ENCODE assay signal across 14 mouse cellular contexts in the genomic region with DNA sequence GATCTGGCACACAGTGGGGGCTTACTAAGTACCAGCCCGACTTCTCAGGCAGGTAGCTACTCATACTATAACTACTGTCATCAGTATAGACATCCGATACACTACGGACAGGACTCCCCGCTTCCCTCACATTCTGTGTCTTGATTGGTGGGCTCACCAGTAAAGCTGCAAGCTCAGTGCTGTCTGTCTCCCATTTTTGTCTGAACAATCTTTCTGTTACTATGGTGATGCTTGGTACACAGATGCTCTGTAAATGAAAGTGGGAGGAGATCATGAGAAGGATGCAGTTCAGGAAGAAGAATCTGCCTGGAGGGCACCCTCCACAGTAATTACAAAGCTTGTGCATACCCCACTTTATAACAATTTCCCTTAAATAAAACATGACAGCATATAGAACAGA.
DNase-seq lines count a peak whose midpoint lies in the region; ATAC-seq and TF ChIP-seq lines count a peak whose summit lies in the region.
"Had no signal": no experiment of that assay in that cellular context is flagged by ENCODE, and none has a peak within 500 bp of the region (broad histone marks: within the 10 kb centered on the region; RNA-seq: fewer than 3 reads in every experiment).

No protein-coding gene starts in this region.

- no peak overlapping the region for H3K27ac ChIP-seq in embryonic facial prominence, embryonic 11.5 days (replicated peaks; ENCODE audit: low read depth, low read length)
- no peak overlapping the region for H3K27ac ChIP-seq in embryonic facial prominence, embryonic 10.5 days (replicated peaks)
- no peak overlapping the region for H3K27ac ChIP-seq in neural tube, embryonic 12.5 days
- no peak overlapping the region for H3K27ac ChIP-seq in lung, postnatal 0 days (ENCODE audit: low read length)
- H3K27ac ChIP-seq: heart, embryonic 10.5 days; kidney, postnatal 0 days; liver, embryonic 12.5 days had no signal

- 79% methylated on average over 4 of the region's 4 CpGs for WGBS in embryonic facial prominence, embryonic 11.5 days
- 79% methylated on average over 4 of the region's 4 CpGs for WGBS in embryonic facial prominence, embryonic 10.5 days
- whole genome bisulfite sequencing in neural tube, embryonic 12.5 days: 61% methylated on average over 4 of the region's 4 CpGs
- 88% methylated on average over 4 of the region's 4 CpGs for WGBS in lung, postnatal 0 days

- ATAC-seq in embryonic facial prominence, embryonic 11.5 days (replicated peaks; ENCODE audit: insufficient number of reproducible peaks, low FRiP score, low TSS enrichment, low read depth): no peak
- ATAC-seq in neural tube, embryonic 12.5 days (ENCODE audit: low FRiP score, low read depth): peak; percentile 53; the same call in 1 of the 2 replicates
- ATAC-seq in lung, postnatal 0 days: no peak
- ATAC-seq: liver, embryonic 12.5 days had no signal

- peak; percentile 27 for DNase-seq in embryonic facial prominence, embryonic 11.5 days (ENCODE audit: low spot score)
- no peak for DNase-seq in embryonic facial prominence, embryonic 10.5 days (ENCODE audit: low spot score)
- no peak for DNase-seq in neural tube, embryonic 10.5 days (ENCODE audit: extremely low spot score, low spot score)
- peak; percentile 53 to 60 for DNase-seq in layer of hippocampus, adult 8-10 months (ENCODE audit: low spot score in 2 of 2)
- peak; percentile 68 for DNase-seq in telencephalon, adult 2 months (ENCODE audit: low read depth, low spot score)
- no peak for DNase-seq in lung, postnatal 0 days (ENCODE audit: low spot score)
- DNase-seq in spleen, postnatal 4 days (ENCODE audit: low spot score in 2 of 2): no peak
- DNase-seq: adrenal gland, adult 2 months; gastrocnemius, postnatal 10 days; lung, postnatal 10 days had no signal

- H3K9me3 ChIP-seq in embryonic facial prominence, embryonic 11.5 days (replicated peaks; ENCODE audit: control insufficient read depth, low read length): no peaks in the 10 kb centered on the region
- 0 out of 2 replicates have a peak, but pooled peaks cover 2% of the 10 kb centered on the region for H3K9me3 ChIP-seq in embryonic facial prominence, embryonic 10.5 days
- 0 out of 2 replicates have a peak, but pooled peaks cover 6% of the 10 kb centered on the region for H3K9me3 ChIP-seq in neural tube, embryonic 12.5 days
- H3K9me3 ChIP-seq in lung, postnatal 0 days (ENCODE audit: low read length): no peaks in the 10 kb centered on the region
- H3K9me3 ChIP-seq: heart, embryonic 10.5 days; liver, embryonic 12.5 days had no signal

- H3K4me2 ChIP-seq in embryonic facial prominence, embryonic 11.5 days (ENCODE audit: low read depth, low read length): no peak overlapping the region
- no peak overlapping the region for H3K4me2 ChIP-seq in neural tube, embryonic 12.5 days (replicated peaks)
- H3K4me2 ChIP-seq in lung, postnatal 0 days (replicated peaks; ENCODE audit: low read depth, low read length): no peak overlapping the region
- H3K4me2 ChIP-seq: liver, embryonic 12.5 days had no signal

- no peak for TF ChIP-seq CTCF in lung, postnatal 0 days (IDR thresholded peaks at IDR 0.05)

- H3K4me3 ChIP-seq in embryonic facial prominence, embryonic 11.5 days (ENCODE audit: low read depth, low read length): no peak overlapping the region
- H3K4me3 ChIP-seq in embryonic facial prominence, embryonic 10.5 days: no peak overlapping the region
- no peak overlapping the region for H3K4me3 ChIP-seq in neural tube, embryonic 12.5 days
- H3K4me3 ChIP-seq in lung, postnatal 0 days (ENCODE audit: low read depth, low read length): no peak overlapping the region
- H3K4me3 ChIP-seq: heart, embryonic 10.5 days; liver, embryonic 12.5 days had no signal

- TF ChIP-seq EP300 in lung, postnatal 0 days (IDR thresholded peaks at IDR 0.05): no peak

- H3K9ac ChIP-seq in embryonic facial prominence, embryonic 11.5 days (replicated peaks; ENCODE audit: low read length): no peak overlapping the region
- no peak overlapping the region for H3K9ac ChIP-seq in neural tube, embryonic 12.5 days
- H3K9ac ChIP-seq in lung, postnatal 0 days (replicated peaks; ENCODE audit: low read depth): no peak overlapping the region
- H3K9ac ChIP-seq: liver, embryonic 12.5 days had no signal

- H3K4me1 ChIP-seq in embryonic facial prominence, embryonic 11.5 days (ENCODE audit: control insufficient read depth, insufficient read depth, low read length): no peaks in the 10 kb centered on the region
- peaks cover 7% of the 10 kb centered on the region; the same call in 1 of the 2 replicates for H3K4me1 ChIP-seq in embryonic facial prominence, embryonic 10.5 days
- H3K4me1 ChIP-seq in neural tube, embryonic 12.5 days: peaks cover 4% of the 10 kb centered on the region; the same call in 1 of the 2 replicates
- no peaks in the 10 kb centered on the region for H3K4me1 ChIP-seq in lung, postnatal 0 days (ENCODE audit: insufficient read depth, low read depth, low read length)
- H3K4me1 ChIP-seq: liver, embryonic 12.5 days had no signal

- H3K36me3 ChIP-seq in embryonic facial prominence, embryonic 11.5 days (replicated peaks; ENCODE audit: control insufficient read depth, insufficient read depth, low read depth, low read length): no peaks in the 10 kb centered on the region
- no peaks in the 10 kb centered on the region for H3K36me3 ChIP-seq in embryonic facial prominence, embryonic 10.5 days (replicated peaks)
- no peaks in the 10 kb centered on the region for H3K36me3 ChIP-seq in neural tube, embryonic 12.5 days
- H3K36me3 ChIP-seq in lung, postnatal 0 days (ENCODE audit: insufficient read depth, low read length): no peaks in the 10 kb centered on the region
- H3K36me3 ChIP-seq: liver, embryonic 12.5 days had no signal

- H3K27me3 ChIP-seq in embryonic facial prominence, embryonic 11.5 days (ENCODE audit: control insufficient read depth, insufficient read depth, low read length): no peaks in the 10 kb centered on the region
- no peaks in the 10 kb centered on the region for H3K27me3 ChIP-seq in embryonic facial prominence, embryonic 10.5 days (replicated peaks; ENCODE audit: low read depth, poor library complexity, severe bottlenecking)
- no peaks in the 10 kb centered on the region for H3K27me3 ChIP-seq in neural tube, embryonic 12.5 days (replicated peaks)
- no peaks in the 10 kb centered on the region for H3K27me3 ChIP-seq in lung, postnatal 0 days (replicated peaks; ENCODE audit: insufficient read depth, low read length)
- H3K27me3 ChIP-seq: liver, embryonic 12.5 days had no signal

Comparison
In these comparisons a context has a peak if more than half of its experiments do, and no peak if none do; other contexts are left out.
1. DNase-seq: peak in embryonic facial prominence, embryonic 11.5 days (single experiment), layer of hippocampus, adult 8-10 months (2 of 2) and telencephalon, adult 2 months (single experiment); none in embryonic facial prominence, embryonic 10.5 days (single experiment), neural tube, embryonic 10.5 days (single experiment), lung, postnatal 0 days (single experiment) and spleen, postnatal 4 days (0 of 2).